Mouse (Mus musculus) kidney, embryonic 14.5 days (tissue): Measurements from ENCODE around the gene Carnmt1. TPM values are rescaled to one million over a fixed set of nuclear protein-coding genes. Genes with fewer than 3 reads are reported as not detected.

Experiments
- ATAC-seq: fragments of 200-750 bp; cut with Nextera tagmentation; 2 replicates; pipeline ENCODE4 v1.8.0; 2017; ENCODE audit warnings: moderate number of reproducible peaks, mild to moderate bottlenecking, moderate TSS enrichment, moderate library complexity; ENCODE audit not compliant: low FRiP score, low TSS enrichment
- H3K27ac ChIP-seq: fragments of 300-500 bp; sonication (generic); 2 replicates; pipeline ENCODE4 v1.5.1; 2014; ENCODE audit warnings: low read depth, mild to moderate bottlenecking, low read length, moderate library complexity, mixed read lengths
- H3K27me3 ChIP-seq: fragments of 300-500 bp; sonication (generic); 2 replicates; pipeline ENCODE4 v1.6.1; 2014; ENCODE audit warnings: mild to moderate bottlenecking, low read length; ENCODE audit not compliant: control insufficient read depth, insufficient read depth
- H3K36me3 ChIP-seq: fragments of 300-500 bp; sonication (generic); 2 replicates; pipeline ENCODE4 v1.6.1; 2014; ENCODE audit warnings: low read length, mixed read lengths; ENCODE audit not compliant: control insufficient read depth, insufficient read depth
- H3K4me1 ChIP-seq: fragments of 300-500 bp; sonication (generic); 2 replicates; pipeline ENCODE4 v1.6.1; 2014; ENCODE audit warnings: low read length, mixed read lengths; ENCODE audit not compliant: control insufficient read depth, insufficient read depth
- H3K4me2 ChIP-seq: fragments of 300-500 bp; sonication (generic); replicated peaks from 2 replicates; pipeline ENCODE4 v1.6.1; 2014; ENCODE audit warnings: low read depth, mild to moderate bottlenecking, low read length
- H3K4me3 ChIP-seq: fragments of 300-500 bp; sonication (generic); 2 replicates; pipeline ENCODE4 v1.5.1; 2014; ENCODE audit warnings: mild to moderate bottlenecking, low read length
- H3K9ac ChIP-seq: fragments of 300-500 bp; sonication (generic); 2 replicates; pipeline ENCODE4 v1.6.1; 2014; ENCODE audit warnings: low read depth, mild to moderate bottlenecking, low read length, moderate library complexity
- H3K9me3 ChIP-seq: fragments of 300-500 bp; sonication (generic); 2 replicates; pipeline ENCODE4 v1.6.1; 2016; ENCODE audit warnings: low read length; ENCODE audit not compliant: control insufficient read depth
- WGBS: fragments of 180-500 bp; shearing (Covaris S2); extraction: QIAGEN DNeasy Blood & Tissue Kit; methylation state at CpG from one replicate; pipeline ENCODE4 v1.1.7; 2014; 5-methylcytosine and 5-hydroxymethylcytosine counted together
- polyA plus RNA-seq: library from polyadenylated mRNA; unstranded; fragments of >200 nt; fragmentation: Nextera tagmentation; extraction: Ambion mirVana; gene quantifications from 2 replicates; pipeline ENCODE4 v1.2.1, GENCODE M21; 2014

Gene Carnmt1
- polyA plus RNA-seq, 1 experiment from 2014 or later = 44.8 TPM

GRCm38 (mm10) chr19:18746576-18747340 is 76.2 kb downstream of the Carnmt1 start:
- Histone ChIP-seq H3K9ac (no peak overlapping the region), H3K27ac (no peak overlapping the region), H3K4me2 (no peak overlapping the region), H3K4me1 (0 out of 2 replicates have a peak, but pooled peaks cover 3% of the 10 kb centered on the region), H3K36me3 (no peaks in the 10 kb centered on the region), H3K9me3 (no peaks in the 10 kb centered on the region), H3K4me3 (no peak overlapping the region), H3K27me3 (no peaks in the 10 kb centered on the region)
- no peak for ATAC-seq
- 54% methylated on average over 5 of the region's 5 CpGs for WGBS

DNA sequence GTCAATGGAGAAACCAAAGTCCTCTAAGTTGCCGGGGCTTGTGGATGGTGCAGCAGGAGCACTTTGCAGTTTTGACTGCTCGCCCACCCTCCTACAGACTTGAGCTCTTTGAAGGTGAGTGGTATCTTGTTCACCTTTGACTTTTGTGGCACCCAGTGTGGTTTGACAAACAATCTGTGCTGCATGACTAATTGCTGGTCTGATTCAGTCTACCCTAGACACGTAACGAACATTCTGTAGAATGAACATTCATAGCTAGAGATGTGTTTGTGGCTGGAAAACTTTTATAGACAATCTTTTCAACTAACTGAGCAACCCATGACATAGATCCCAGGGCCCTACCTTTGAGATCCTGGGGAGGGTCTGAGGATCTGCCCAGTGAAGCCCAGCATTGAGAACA is 76.8 kb downstream of the Carnmt1 start:
- Histone ChIP-seq H3K27ac (no peak overlapping the region), H3K9ac (no peak overlapping the region), H3K27me3 (no peaks in the 10 kb centered on the region), H3K4me3 (no peak overlapping the region), H3K4me1 (0 out of 2 replicates have a peak, but pooled peaks cover 3% of the 10 kb centered on the region), H3K36me3 (no peaks in the 10 kb centered on the region), H3K9me3 (no peaks in the 10 kb centered on the region), H3K4me2 (no peak overlapping the region)
- WGBS = 75% methylated on average over 4 of the region's 4 CpGs
- ATAC-seq = no peak

DNA sequence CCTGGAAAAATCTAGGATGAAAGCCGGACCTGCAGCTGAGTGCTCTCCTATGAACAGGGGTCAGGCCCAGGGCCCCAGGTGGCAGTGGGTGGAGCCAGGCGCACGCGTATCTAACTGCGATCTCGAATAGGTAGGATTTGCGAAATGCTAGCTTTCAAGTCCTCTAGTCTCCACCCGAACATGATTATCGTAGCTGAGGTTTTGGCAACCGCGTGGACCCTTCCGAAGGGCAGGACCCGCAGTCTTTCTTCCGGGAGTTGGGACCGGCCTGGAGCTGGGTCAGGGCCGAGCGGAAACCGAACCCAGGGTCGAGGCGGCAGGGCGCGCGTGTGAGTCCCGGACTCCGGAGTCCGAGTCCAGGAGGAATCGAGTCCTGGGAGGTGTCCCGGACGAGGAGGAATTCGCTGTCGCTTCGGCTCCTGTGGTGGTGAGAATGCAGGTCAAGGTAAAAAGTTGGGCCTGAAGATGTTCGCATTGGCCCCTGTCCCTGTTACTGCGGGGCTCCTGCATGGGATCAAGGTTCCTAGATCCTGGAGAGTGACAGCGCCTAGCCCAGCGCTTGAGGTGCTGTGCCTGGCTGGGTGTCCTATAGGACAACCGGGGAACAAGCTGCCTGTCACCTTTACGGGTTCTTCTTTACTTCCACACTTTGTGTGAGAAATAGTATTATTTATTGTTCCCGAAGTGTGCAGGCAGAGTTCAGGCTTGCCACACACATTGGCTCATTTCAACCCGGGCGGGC is 79.2 kb downstream of the Carnmt1 start, which contains the start of gene Trpm6:
Trpm6 (plus strand) TSS at position 386 of the 742 bp plus-strand sequence.
- WGBS = 4% methylated on average over 41 of the region's 41 CpGs
- H3K36me3 ChIP-seq = no peaks in the 10 kb centered on the region
- no peaks in the 10 kb centered on the region for H3K27me3 ChIP-seq
- H3K9me3 ChIP-seq = no peaks in the 10 kb centered on the region
- ATAC-seq = no peak; the same call in 1 of the 2 replicates
- peak within 1 kb of the TSS; percentile 71 for H3K4me2 ChIP-seq
- peak within 1 kb of the TSS; percentile 40 for H3K4me3 ChIP-seq
- no peak within 1 kb of the TSS for H3K27ac ChIP-seq
- H3K4me1 ChIP-seq = 0 out of 2 replicates have a peak, but pooled peaks cover 3% of the 10 kb centered on the region
- H3K9ac ChIP-seq = peak within 1 kb of the TSS; percentile 40

Other genes with a start within 250 kb of the Carnmt1 start
- gene Ostf1, start 38.9 kb upstream of the Carnmt1 start, polyA plus RNA-seq = 96.8 and 101 TPM in 2 replicates
- gene Nmrk1, start 38.8 kb upstream of the Carnmt1 start, polyA plus RNA-seq = 17.8 and 18.5 TPM in 2 replicates
- gene D030056L22Rik, start 42.4 kb downstream of the Carnmt1 start, polyA plus RNA-seq = 47.8 and 49.5 TPM in 2 replicates
- 0.33 and 0.61 TPM in 2 replicates for gene Trpm6, start 79.2 kb downstream of the Carnmt1 start, polyA plus RNA-seq